Mouse (Mus musculus) intestine, embryonic 15.5 days (tissue): ENCODE data around the gene Ppm1e. TPM values are rescaled to one million over a fixed set of nuclear protein-coding genes. Genes with fewer than 3 reads are reported as not detected.

ENCODE experiments used
- ATAC-seq: fragments of 200-750 bp; cut with Nextera tagmentation; 2 replicates; pipeline ENCODE4 v1.8.0; 2017; ENCODE audit warnings: moderate TSS enrichment, moderate library complexity
- H3K27ac ChIP-seq: fragments of 300-500 bp; sonication (generic); 2 replicates; pipeline ENCODE4 v1.5.1; 2015; ENCODE audit warnings: mild to moderate bottlenecking, inconsistent platforms
- H3K27me3 ChIP-seq: fragments of 300-500 bp; sonication (generic); replicated peaks from 2 replicates; pipeline ENCODE4 v1.6.1; 2015; ENCODE audit warnings: inconsistent platforms
- H3K36me3 ChIP-seq: fragments of 300-500 bp; sonication (generic); 2 replicates; pipeline ENCODE4 v1.6.1; 2015; ENCODE audit warnings: inconsistent platforms
- H3K4me1 ChIP-seq: fragments of 300-500 bp; sonication (generic); replicated peaks from 2 replicates; pipeline ENCODE4 v1.6.1; 2015; ENCODE audit warnings: inconsistent platforms
- H3K4me2 ChIP-seq: fragments of 300-500 bp; sonication (generic); replicated peaks from 2 replicates; pipeline ENCODE4 v1.6.1; 2015; ENCODE audit warnings: mild to moderate bottlenecking, inconsistent platforms
- H3K4me3 ChIP-seq: fragments of 300-500 bp; sonication (generic); replicated peaks from 2 replicates; pipeline ENCODE4 v1.5.1; 2015; ENCODE audit warnings: inconsistent platforms
- H3K9ac ChIP-seq: fragments of 300-500 bp; sonication (generic); 2 replicates; pipeline ENCODE4 v1.6.1; 2015; ENCODE audit warnings: inconsistent platforms
- H3K9me3 ChIP-seq: fragments of 300-500 bp; sonication (generic); 2 replicates; pipeline ENCODE4 v1.6.1; 2016; ENCODE audit warnings: inconsistent platforms
- WGBS: fragments of 180-500 bp; shearing (Covaris S2); methylation state at CpG from one replicate; pipeline ENCODE4 v1.1.7; 2015; 5-methylcytosine and 5-hydroxymethylcytosine counted together
- polyA plus RNA-seq: library from polyadenylated mRNA; unstranded; fragments of >200 nt; fragmentation: Nextera tagmentation; extraction: Ambion mirVana; gene quantifications from 2 replicates; pipeline ENCODE4 v1.2.1, GENCODE M21; 2015

Ppm1e gene
- polyA plus RNA-seq, 1 experiment from 2014 or later = 2.7 TPM

- H3K4me3 ChIP-seq = no peak overlapping the region
- no peak overlapping the region for H3K4me2 ChIP-seq
- H3K9ac ChIP-seq = no peak overlapping the region
- H3K4me1 ChIP-seq = peaks cover 3% of the 10 kb centered on the region; the same call in 1 of the 2 replicates
- no peak for ATAC-seq
- no peak overlapping the region for H3K27ac ChIP-seq
- H3K36me3 ChIP-seq = no peaks in the 10 kb centered on the region
- H3K27me3 ChIP-seq = no peaks in the 10 kb centered on the region
- H3K9me3 ChIP-seq = no peaks in the 10 kb centered on the region
- 91% methylated on average over 2 of the region's 2 CpGs for WGBS
These were observed 63.2 kb downstream of the Ppm1e start for GRCm38 (mm10) chr11:87295636-87296035.

GRCm38 (mm10) chr11:87289313-87289712, 69.5 kb downstream of the Ppm1e start:
- Histone ChIP-seq H3K27ac (no peak overlapping the region), H3K36me3 (no peaks in the 10 kb centered on the region), H3K9ac (no peak overlapping the region), H3K9me3 (no peaks in the 10 kb centered on the region), H3K4me2 (no peak overlapping the region), H3K27me3 (no peaks in the 10 kb centered on the region), H3K4me3 (no peak overlapping the region), H3K4me1 (no peaks in the 10 kb centered on the region)
- ATAC-seq = no peak
- WGBS = 81% methylated on average over 8 of the region's 8 CpGs

GRCm38 (mm10) chr11:87286194-87286593, 72.6 kb downstream of the Ppm1e start:
- H3K4me3 ChIP-seq = no peak overlapping the region
- ATAC-seq = no peak
- no peak overlapping the region for H3K9ac ChIP-seq
- 69% methylated on average over 2 of the region's 2 CpGs for WGBS
- H3K4me2 ChIP-seq = no peak overlapping the region
- no peak overlapping the region for H3K27ac ChIP-seq
- H3K4me1 ChIP-seq = no peaks in the 10 kb centered on the region
- no peaks in the 10 kb centered on the region for H3K9me3 ChIP-seq
- no peaks in the 10 kb centered on the region for H3K27me3 ChIP-seq
- H3K36me3 ChIP-seq = no peaks in the 10 kb centered on the region

GRCm38 (mm10) chr11:87281907-87282475, 76.8 kb downstream of the Ppm1e start:
- Histone ChIP-seq H3K27ac (no peak overlapping the region), H3K9me3 (no peaks in the 10 kb centered on the region), H3K9ac (no peak overlapping the region), H3K4me3 (no peak overlapping the region), H3K36me3 (no peaks in the 10 kb centered on the region), H3K4me1 (peaks cover under 1% of the 10 kb centered on the region; the same call in 1 of the 2 replicates), H3K27me3 (no peaks in the 10 kb centered on the region), H3K4me2 (no peak overlapping the region)
- ATAC-seq = no peak
- 74% methylated on average over 7 of the region's 7 CpGs for WGBS

- Histone ChIP-seq H3K27ac (no peak overlapping the region), H3K27me3 (no peaks in the 10 kb centered on the region), H3K4me1 (peaks cover 8% of the 10 kb centered on the region; the same call in 1 of the 2 replicates), H3K4me3 (no peak overlapping the region), H3K9ac (no peak overlapping the region), H3K9me3 (no peaks in the 10 kb centered on the region), H3K36me3 (no peaks in the 10 kb centered on the region), H3K4me2 (no peak overlapping the region)
- ATAC-seq = no peak
- WGBS = 54% methylated on average over 5 of the region's 5 CpGs
These were observed 79.4 kb downstream of the Ppm1e start for GRCm38 (mm10) chr11:87279461-87279860.

- peaks cover 8% of the 10 kb centered on the region; the same call in 1 of the 2 replicates for H3K4me1 ChIP-seq
- no peaks in the 10 kb centered on the region for H3K27me3 ChIP-seq
- H3K4me3 ChIP-seq = no peak overlapping the region
- ATAC-seq = no peak
- H3K27ac ChIP-seq = no peak overlapping the region
- H3K9ac ChIP-seq = no peak overlapping the region
- WGBS = 76% methylated on average over 4 of the region's 4 CpGs
- no peak overlapping the region for H3K4me2 ChIP-seq
- no peaks in the 10 kb centered on the region for H3K9me3 ChIP-seq
- H3K36me3 ChIP-seq = no peaks in the 10 kb centered on the region
These were observed 80.0 kb downstream of the Ppm1e start for GRCm38 (mm10) chr11:87278807-87279206.

- WGBS = 11% methylated on average over 5 of the region's 5 CpGs
- no peaks in the 10 kb centered on the region for H3K9me3 ChIP-seq
- H3K4me3 ChIP-seq = no peak overlapping the region
- ATAC-seq = no peak
- no peak overlapping the region for H3K27ac ChIP-seq
- no peaks in the 10 kb centered on the region for H3K36me3 ChIP-seq
- no peaks in the 10 kb centered on the region for H3K27me3 ChIP-seq
- peaks cover 8% of the 10 kb centered on the region; the same call in 1 of the 2 replicates for H3K4me1 ChIP-seq
- H3K9ac ChIP-seq = no peak overlapping the region
- H3K4me2 ChIP-seq = peak overlapping the region; percentile 14; the same call in 1 of the 2 replicates
These were observed 82.4 kb downstream of the Ppm1e start for GRCm38 (mm10) chr11:87276240-87276985.

GRCm38 (mm10) chr11:87275420-87276048, 83.3 kb downstream of the Ppm1e start:
- ATAC-seq = no peak
- no peak overlapping the region for H3K4me3 ChIP-seq
- no peaks in the 10 kb centered on the region for H3K9me3 ChIP-seq
- H3K4me1 ChIP-seq = peaks cover 8% of the 10 kb centered on the region; the same call in 1 of the 2 replicates
- H3K36me3 ChIP-seq = no peaks in the 10 kb centered on the region
- H3K27ac ChIP-seq = no peak overlapping the region
- no peak overlapping the region for H3K4me2 ChIP-seq
- no peaks in the 10 kb centered on the region for H3K27me3 ChIP-seq
- WGBS = 78% methylated on average over 7 of the region's 7 CpGs
- no peak overlapping the region for H3K9ac ChIP-seq

- ATAC-seq = no peak
- H3K9me3 ChIP-seq = no peaks in the 10 kb centered on the region
- H3K4me3 ChIP-seq = no peak overlapping the region
- H3K4me1 ChIP-seq = peaks cover 8% of the 10 kb centered on the region; the same call in 1 of the 2 replicates
- H3K27me3 ChIP-seq = no peaks in the 10 kb centered on the region
- H3K36me3 ChIP-seq = no peaks in the 10 kb centered on the region
- 92% methylated on average over 5 of the region's 5 CpGs for WGBS
- no peak overlapping the region for H3K9ac ChIP-seq
- H3K27ac ChIP-seq = no peak overlapping the region
- H3K4me2 ChIP-seq = no peak overlapping the region
These were observed 86.1 kb downstream of the Ppm1e start for GRCm38 (mm10) chr11:87272725-87273124.

GRCm38 (mm10) chr11:87271479-87271878, 87.3 kb downstream of the Ppm1e start:
- Histone ChIP-seq H3K9ac (no peak overlapping the region), H3K4me2 (no peak overlapping the region), H3K4me3 (no peak overlapping the region), H3K9me3 (no peaks in the 10 kb centered on the region), H3K27ac (no peak overlapping the region), H3K36me3 (no peaks in the 10 kb centered on the region), H3K27me3 (no peaks in the 10 kb centered on the region), H3K4me1 (peaks cover 2% of the 10 kb centered on the region; the same call in 1 of the 2 replicates)
- WGBS = 94% methylated on average over 1 of the region's 1 CpGs
- no peak for ATAC-seq

GRCm38 (mm10) chr11:87270958-87271357, 87.9 kb downstream of the Ppm1e start:
- H3K9ac ChIP-seq = no peak overlapping the region
- no peak for ATAC-seq
- H3K4me2 ChIP-seq = no peak overlapping the region
- 41% methylated on average over 2 of the region's 2 CpGs for WGBS
- H3K27ac ChIP-seq = no peak overlapping the region
- H3K36me3 ChIP-seq = no peaks in the 10 kb centered on the region
- H3K4me3 ChIP-seq = no peak overlapping the region
- H3K9me3 ChIP-seq = no peaks in the 10 kb centered on the region
- H3K27me3 ChIP-seq = no peaks in the 10 kb centered on the region
- no peaks in the 10 kb centered on the region for H3K4me1 ChIP-seq

- no peaks in the 10 kb centered on the region for H3K4me1 ChIP-seq
- no peak overlapping the region for H3K27ac ChIP-seq
- 79% methylated on average over 4 of the region's 4 CpGs for WGBS
- no peak overlapping the region for H3K4me3 ChIP-seq
- no peaks in the 10 kb centered on the region for H3K27me3 ChIP-seq
- no peaks in the 10 kb centered on the region for H3K9me3 ChIP-seq
- ATAC-seq = no peak
- H3K9ac ChIP-seq = no peak overlapping the region
- no peak overlapping the region for H3K4me2 ChIP-seq
- H3K36me3 ChIP-seq = no peaks in the 10 kb centered on the region
These were observed 88.4 kb downstream of the Ppm1e start for GRCm38 (mm10) chr11:87270446-87270845.
